Mouse (Mus musculus): ENCODE measurements around the gene Pex16.
"Not testable (repeated sequence)": the region's sequence is repeated elsewhere in the genome, so short reads cannot be mapped to it uniquely, and the experiment has no call there.

Pex16 gene

GRCm38 (mm10) chr2:92388891-92389641 is 14.6 kb downstream of the Pex16 start:
- DNase-seq = peak; percentile 91

- no peak for DNase-seq
Measured at GRCm38 (mm10) chr2:92389645-92390044, 15.2 kb downstream of the Pex16 start.

GRCm38 (mm10) chr2:92390206-92390930 is 15.9 kb downstream of the Pex16 start:
- no peak for DNase-seq

GRCm38 (mm10) chr2:92391116-92391515 is 16.6 kb downstream of the Pex16 start:
- DNase-seq = no peak

GRCm38 (mm10) chr2:92391703-92392317 is 17.3 kb downstream of the Pex16 start:
- no peak for DNase-seq

GRCm38 (mm10) chr2:92392318-92393264 is 18.1 kb downstream of the Pex16 start:
- peak; percentile 56 for DNase-seq

- DNase-seq = no peak
Measured at GRCm38 (mm10) chr2:92395535-92395934, 21.1 kb downstream of the Pex16 start.

GRCm38 (mm10) chr2:92397436-92397835 is 23.0 kb downstream of the Pex16 start:
- DNase-seq = no peak

GRCm38 (mm10) chr2:92399877-92400276 is 25.4 kb downstream of the Pex16 start:
- not testable (repeated sequence) for DNase-seq

- no peak for DNase-seq
Measured at GRCm38 (mm10) chr2:92400682-92401081, 26.2 kb downstream of the Pex16 start.

GRCm38 (mm10) chr2:92401091-92401561 is 26.6 kb downstream of the Pex16 start, which contains the start of gene Mapk8ip1:
Mapk8ip1 (minus strand) TSS chr2:92401263.
- peak; percentile 48 for DNase-seq

- DNase-seq = no peak
Measured at GRCm38 (mm10) chr2:92402591-92403326, 28.3 kb downstream of the Pex16 start.

GRCm38 (mm10) chr2:92403776-92404319 is 29.4 kb downstream of the Pex16 start:
- DNase-seq = no peak

- DNase-seq = no peak
Measured at GRCm38 (mm10) chr2:92404737-92405136, 30.3 kb downstream of the Pex16 start.

- DNase-seq = no peak
Measured at GRCm38 (mm10) chr2:92405687-92406086, 31.2 kb downstream of the Pex16 start.

GRCm38 (mm10) chr2:92408309-92409045 is 34.0 kb downstream of the Pex16 start:
- no peak for DNase-seq

- peak; percentile 32 for DNase-seq
Measured at GRCm38 (mm10) chr2:92411705-92412104, 37.2 kb downstream of the Pex16 start.

GRCm38 (mm10) chr2:92421723-92422387 is 47.4 kb downstream of the Pex16 start:
- peak; percentile 47 for DNase-seq

GRCm38 (mm10) chr2:92422388-92423135 is 48.1 kb downstream of the Pex16 start:
- no peak for DNase-seq
